Mouse (Mus musculus) hindbrain, embryonic 14.5 days (tissue): ENCODE measurements around the gene Grhl3. TPM values are rescaled to one million over a fixed set of nuclear protein-coding genes. Genes with fewer than 3 reads are reported as not detected.

ENCODE experiments used
- ATAC-seq: fragments of 200-750 bp; cut with Nextera tagmentation; 2 replicates; pipeline ENCODE4 v1.8.0; 2017; ENCODE audit warnings: moderate number of reproducible peaks, mild to moderate bottlenecking, moderate TSS enrichment, moderate library complexity; ENCODE audit not compliant: low FRiP score
- DNase-seq: peaks from one replicate; pipeline ENCODE4 v3.0.0-alpha.2; 2015; ENCODE audit warnings: low spot score
- H3K27ac ChIP-seq: fragments of 300-500 bp; sonication (generic); 2 replicates; pipeline ENCODE4 v1.5.1; 2014; ENCODE audit warnings: mild to moderate bottlenecking, moderate library complexity
- H3K27me3 ChIP-seq: fragments of 300-500 bp; sonication (generic); 2 replicates; pipeline ENCODE4 v1.6.1; 2014; ENCODE audit warnings: mild to moderate bottlenecking, low read length, mixed read lengths; ENCODE audit not compliant: control insufficient read depth, insufficient read depth
- H3K36me3 ChIP-seq: fragments of 300-500 bp; sonication (generic); replicated peaks from 2 replicates; pipeline ENCODE4 v1.6.1; 2014; ENCODE audit not compliant: control insufficient read depth, insufficient read depth
- H3K4me1 ChIP-seq: fragments of 300-500 bp; sonication (generic); replicated peaks from 2 replicates; pipeline ENCODE4 v1.6.1; 2014; ENCODE audit warnings: antibody characterized with exemption, low read length, mixed read lengths; ENCODE audit not compliant: control insufficient read depth, insufficient read depth
- H3K4me2 ChIP-seq: fragments of 300-500 bp; sonication (generic); replicated peaks from 2 replicates; pipeline ENCODE4 v1.6.1; 2014; ENCODE audit warnings: mild to moderate bottlenecking, moderate library complexity
- H3K4me3 ChIP-seq: fragments of 300-500 bp; sonication (generic); replicated peaks from 2 replicates; pipeline ENCODE4 v1.5.1; 2014; ENCODE audit warnings: mild to moderate bottlenecking, low read length
- H3K9ac ChIP-seq: fragments of 300-500 bp; sonication (generic); 2 replicates; pipeline ENCODE4 v1.6.1; 2014
- H3K9me3 ChIP-seq: fragments of 300-500 bp; sonication (generic); 2 replicates; pipeline ENCODE4 v1.6.1; 2016; ENCODE audit warnings: low read length; ENCODE audit not compliant: control insufficient read depth
- WGBS: fragments of 180-500 bp; shearing (Covaris S2); extraction: QIAGEN DNeasy Blood & Tissue Kit; methylation state at CpG from one replicate; pipeline ENCODE4 v1.1.7; 2014; 5-methylcytosine and 5-hydroxymethylcytosine counted together
- polyA plus RNA-seq: library from polyadenylated mRNA; unstranded; fragments of >200 nt; fragmentation: Nextera tagmentation; extraction: Ambion mirVana; gene quantifications from 2 replicates; pipeline ENCODE4 v1.2.1, GENCODE M21; 2014

Grhl3 gene
- polyA plus RNA-seq, 1 experiment from 2014 or later, result 1.0 TPM

GRCm38 (mm10) chr4:135601530-135601929 lies 28.1 kb upstream of the Grhl3 start:
- 91% methylated on average over 3 of the region's 3 CpGs for WGBS
- H3K9me3 ChIP-seq, result 0 out of 2 replicates have a peak, but pooled peaks cover 4% of the 10 kb centered on the region
- H3K27me3 ChIP-seq, result no peaks in the 10 kb centered on the region
- no peak overlapping the region for H3K4me2 ChIP-seq
- no peak overlapping the region for H3K27ac ChIP-seq
- ATAC-seq, result no peak
- H3K9ac ChIP-seq, result no peak overlapping the region
- H3K4me3 ChIP-seq, result no peak overlapping the region
- no peaks in the 10 kb centered on the region for H3K36me3 ChIP-seq
- no peaks in the 10 kb centered on the region for H3K4me1 ChIP-seq
- no peak for DNase-seq

- Histone ChIP-seq H3K9ac (no peak overlapping the region), H3K36me3 (no peaks in the 10 kb centered on the region), H3K27me3 (no peaks in the 10 kb centered on the region), H3K4me3 (no peak overlapping the region), H3K27ac (no peak overlapping the region), H3K4me2 (no peak overlapping the region), H3K4me1 (peaks cover 10% of the 10 kb centered on the region; the same call in 1 of the 2 replicates), H3K9me3 (0 out of 2 replicates have a peak, but pooled peaks cover 4% of the 10 kb centered on the region)
- 88% methylated on average over 7 of the region's 7 CpGs for WGBS
- DNase-seq, result no peak
- no peak for ATAC-seq
Observed at GRCm38 (mm10) chr4:135599497-135600182, 26.2 kb upstream of the Grhl3 start.

GRCm38 (mm10) chr4:135598998-135599397 lies 25.6 kb upstream of the Grhl3 start:
- Histone ChIP-seq H3K4me1 (peaks cover 10% of the 10 kb centered on the region; the same call in 1 of the 2 replicates), H3K36me3 (no peaks in the 10 kb centered on the region), H3K27me3 (no peaks in the 10 kb centered on the region), H3K9ac (no peak overlapping the region), H3K9me3 (0 out of 2 replicates have a peak, but pooled peaks cover 4% of the 10 kb centered on the region), H3K4me3 (no peak overlapping the region), H3K27ac (no peak overlapping the region), H3K4me2 (no peak overlapping the region)
- WGBS, result 86% methylated on average over 1 of the region's 2 CpGs
- no peak for ATAC-seq
- DNase-seq, result no peak

- 88% methylated on average over 5 of the region's 5 CpGs for WGBS
Observed at GRCm38 (mm10) chr4:135597571-135597970, 24.1 kb upstream of the Grhl3 start.

GRCm38 (mm10) chr4:135595943-135596342 lies 22.5 kb upstream of the Grhl3 start:
- Histone ChIP-seq H3K4me1 (peaks cover 13% of the 10 kb centered on the region; the same call in 1 of the 2 replicates), H3K36me3 (no peaks in the 10 kb centered on the region), H3K27ac (no peak overlapping the region), H3K9me3 (0 out of 2 replicates have a peak, but pooled peaks cover 6% of the 10 kb centered on the region), H3K4me3 (no peak overlapping the region), H3K9ac (no peak overlapping the region), H3K4me2 (no peak overlapping the region), H3K27me3 (no peaks in the 10 kb centered on the region)
- ATAC-seq (no peak), DNase-seq (no peak)
- WGBS, result 46% methylated on average over 5 of the region's 5 CpGs

More at GRCm38 (mm10) chr4:135597571-135597970, 24.1 kb upstream of the Grhl3 start:
- DNase-seq (no peak), ATAC-seq (no peak)
- H3K9me3 ChIP-seq, result 0 out of 2 replicates have a peak, but pooled peaks cover 10% of the 10 kb centered on the region
- no peak overlapping the region for H3K9ac ChIP-seq
- no peaks in the 10 kb centered on the region for H3K27me3 ChIP-seq
- H3K36me3 ChIP-seq, result no peaks in the 10 kb centered on the region
- no peak overlapping the region for H3K4me2 ChIP-seq
- no peak overlapping the region for H3K27ac ChIP-seq
- no peak overlapping the region for H3K4me3 ChIP-seq
- peaks cover 10% of the 10 kb centered on the region; the same call in 1 of the 2 replicates for H3K4me1 ChIP-seq

GRCm38 (mm10) chr4:135591610-135592304 lies 18.3 kb upstream of the Grhl3 start:
- no peak for DNase-seq
- Histone ChIP-seq H3K27me3 (no peaks in the 10 kb centered on the region), H3K27ac (no peak overlapping the region), H3K36me3 (no peaks in the 10 kb centered on the region), H3K4me1 (peaks cover 13% of the 10 kb centered on the region; the same call in 1 of the 2 replicates), H3K9me3 (0 out of 2 replicates have a peak, but pooled peaks cover 6% of the 10 kb centered on the region), H3K4me2 (no peak overlapping the region), H3K9ac (no peak overlapping the region), H3K4me3 (no peak overlapping the region)
- ATAC-seq, result no peak
- WGBS, result 72% methylated on average over 8 of the region's 8 CpGs

- H3K27me3 ChIP-seq, result no peaks in the 10 kb centered on the region
- no peak overlapping the region for H3K4me2 ChIP-seq
- H3K4me3 ChIP-seq, result no peak overlapping the region
- WGBS, result 58% methylated on average over 3 of the region's 3 CpGs
- H3K9me3 ChIP-seq, result 0 out of 2 replicates have a peak, but pooled peaks cover 6% of the 10 kb centered on the region
- H3K9ac ChIP-seq, result no peak overlapping the region
- peaks cover 10% of the 10 kb centered on the region; the same call in 1 of the 2 replicates for H3K4me1 ChIP-seq
- no peak overlapping the region for H3K27ac ChIP-seq
- ATAC-seq (no peak), DNase-seq (no peak)
- H3K36me3 ChIP-seq, result no peaks in the 10 kb centered on the region
Observed at GRCm38 (mm10) chr4:135591086-135591485, 17.7 kb upstream of the Grhl3 start.

GRCm38 (mm10) chr4:135584838-135585237 lies 11.4 kb upstream of the Grhl3 start:
- H3K36me3 ChIP-seq, result no peaks in the 10 kb centered on the region
- H3K27me3 ChIP-seq, result no peaks in the 10 kb centered on the region; the same call in 1 of the 2 replicates
- no peaks in the 10 kb centered on the region for H3K4me1 ChIP-seq
- no peak overlapping the region for H3K27ac ChIP-seq
- 52% methylated on average over 4 of the region's 4 CpGs for WGBS
- DNase-seq, result no peak
- no peak overlapping the region for H3K9ac ChIP-seq
- no peak overlapping the region for H3K4me2 ChIP-seq
- no peak overlapping the region for H3K4me3 ChIP-seq
- ATAC-seq, result no peak
- H3K9me3 ChIP-seq, result no peaks in the 10 kb centered on the region

GRCm38 (mm10) chr4:135581222-135581910 lies 7.9 kb upstream of the Grhl3 start:
- no peaks in the 10 kb centered on the region for H3K4me1 ChIP-seq
- H3K9ac ChIP-seq, result no peak overlapping the region
- ATAC-seq, result no peak
- H3K36me3 ChIP-seq, result no peaks in the 10 kb centered on the region
- H3K9me3 ChIP-seq, result no peaks in the 10 kb centered on the region
- no peak overlapping the region for H3K4me2 ChIP-seq
- no peak for DNase-seq
- no peak overlapping the region for H3K4me3 ChIP-seq
- no peak overlapping the region for H3K27ac ChIP-seq
- H3K27me3 ChIP-seq, result no peaks in the 10 kb centered on the region; the same call in 1 of the 2 replicates
- 25% methylated on average over 12 of the region's 12 CpGs for WGBS
